Mouse (Mus musculus) testis, adult 2 months (tissue): ENCODE measurements around the gene A2ml1.

Experiments
- CTCF ChIP-seq: fragments of 200-500 bp; IDR thresholded peaks from 2 replicates; pipeline ENCODE4 v1.5.1; 2012; ENCODE audit warnings: low read depth, mild to moderate bottlenecking, inconsistent platforms, low read length, moderate library complexity; ENCODE audit not compliant: control insufficient read depth, insufficient read depth, insufficient replicate concordance
- POLR2A ChIP-seq: fragments of 200-500 bp; IDR thresholded peaks from 2 replicates; pipeline ENCODE4 v1.6.1; 2012; ENCODE audit warnings: low read depth, mild to moderate bottlenecking, inconsistent platforms, low read length, moderate library complexity; ENCODE audit not compliant: control insufficient read depth

- no peak for TF ChIP-seq POLR2A
- no peak for TF ChIP-seq CTCF
These were observed 36.0 kb downstream of the A2ml1 start for GRCm38 (mm10) chr6:128545402-128545801.
